Mouse (Mus musculus): ENCODE data around the gene Zdhhc13. TPM values are rescaled to one million over a fixed set of nuclear protein-coding genes. Genes with fewer than 3 reads are reported as not detected.

Gene Zdhhc13
- total RNA-seq, 2 experiments from 2014 or later: 2.5 to 4.8 TPM

GRCm38 (mm10) chr7:48779110-48779509, 9.7 kb upstream of the Zdhhc13 start:
- no peak for DNase-seq
- intact Hi-C loops (cut with DNase I): no loop called here

DNA sequence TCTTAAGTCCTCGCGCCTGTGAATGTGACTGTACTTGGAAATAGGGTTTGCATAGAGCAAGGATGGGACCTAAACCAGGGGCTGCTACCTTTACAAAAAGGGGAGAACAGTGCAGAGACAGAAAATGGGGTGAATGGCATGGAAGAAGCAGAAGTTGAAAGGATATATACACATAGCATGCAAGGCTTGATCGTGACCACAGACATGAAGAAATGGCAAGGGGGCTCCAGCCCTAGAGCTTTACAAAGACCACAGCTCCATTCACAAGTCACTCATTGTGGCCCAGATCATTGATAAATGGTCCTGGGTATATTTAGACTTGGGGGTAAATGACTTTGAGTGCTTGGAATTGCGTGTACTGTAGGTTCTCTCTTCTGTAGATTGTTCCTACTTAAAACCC, 6.4 kb upstream of the Zdhhc13 start:
- DNase-seq: no peak
- intact Hi-C loops (cut with DNase I): no loop called here

GRCm38 (mm10) chr7:48784773-48785523, 3.9 kb upstream of the Zdhhc13 start:
- intact Hi-C loops (cut with DNase I): no loop called here
- no peak for DNase-seq

DNA sequence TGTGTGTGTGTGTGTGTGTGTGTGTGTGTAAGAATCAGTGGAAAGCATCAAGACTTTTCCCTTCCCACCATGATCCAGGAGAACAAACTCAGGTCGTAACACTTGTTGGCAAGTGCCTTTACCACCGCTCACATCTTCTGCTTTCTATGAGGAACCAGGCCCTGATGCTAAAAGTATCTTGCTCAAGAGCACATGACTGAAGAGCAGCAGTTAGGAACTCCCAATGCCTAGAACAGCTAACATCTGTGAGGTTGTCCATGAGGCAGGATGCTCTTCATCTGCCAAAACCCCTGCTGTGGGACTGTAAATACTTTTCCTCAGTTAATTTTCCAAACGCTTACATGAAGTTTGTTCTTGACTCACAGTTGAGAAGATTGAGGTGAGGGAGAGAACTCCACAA, 455 bp upstream of the Zdhhc13 start:
- no peak for DNase-seq
- intact Hi-C loops (cut with DNase I): no loop called here

- intact Hi-C loops (cut with DNase I): no loop called here
- no peak for DNase-seq
Observed at GRCm38 (mm10) chr7:48790117-48790516, 1.3 kb downstream of the Zdhhc13 start.

- intact Hi-C loops (cut with DNase I): no loop called here
- DNase-seq: no peak
Observed at GRCm38 (mm10) chr7:48791412-48791811, 2.6 kb downstream of the Zdhhc13 start.

DNA sequence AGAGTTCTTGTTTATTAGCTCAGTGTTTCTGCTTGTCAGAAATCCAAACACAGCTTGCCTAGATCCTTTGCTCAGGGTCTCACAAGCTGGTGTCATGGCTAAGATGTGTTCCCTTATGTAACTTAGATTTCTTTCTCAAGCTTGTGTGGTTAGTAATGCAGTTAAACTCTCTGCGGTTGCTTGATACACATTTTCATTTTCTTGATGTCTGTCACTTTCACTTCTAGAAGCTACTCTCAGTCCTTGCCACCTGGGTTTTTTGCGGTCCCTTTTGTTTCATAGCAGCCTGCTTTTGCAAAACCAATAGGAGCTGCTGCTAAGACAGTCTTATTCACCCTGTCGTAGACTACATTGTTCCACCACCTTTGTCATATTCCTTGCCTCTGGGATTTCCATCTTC, 6.3 kb downstream of the Zdhhc13 start:
- no peak for DNase-seq
- intact Hi-C loops (cut with DNase I): no loop called here

DNA sequence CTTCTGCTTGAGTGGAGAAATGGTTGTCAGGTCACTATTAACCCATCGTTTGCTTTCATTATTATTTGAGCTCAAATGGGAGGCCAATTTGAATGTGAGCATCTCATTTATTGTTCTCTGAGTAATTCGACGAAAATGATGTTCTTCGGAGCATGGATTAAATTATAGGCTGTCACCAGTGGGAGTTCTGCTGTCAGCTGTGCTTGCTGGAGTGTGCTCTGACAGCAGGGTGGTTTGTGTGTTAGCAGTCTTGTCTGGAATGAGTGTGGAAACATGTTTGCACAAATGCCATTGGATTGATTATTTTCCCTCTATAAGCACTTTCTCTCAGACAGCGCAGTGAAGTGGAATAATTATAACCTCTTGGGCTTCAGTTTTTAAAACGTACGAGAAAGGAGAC, 14.6 kb downstream of the Zdhhc13 start:
- intact Hi-C loops (cut with DNase I): no loop called here
- no peak for DNase-seq

DNA sequence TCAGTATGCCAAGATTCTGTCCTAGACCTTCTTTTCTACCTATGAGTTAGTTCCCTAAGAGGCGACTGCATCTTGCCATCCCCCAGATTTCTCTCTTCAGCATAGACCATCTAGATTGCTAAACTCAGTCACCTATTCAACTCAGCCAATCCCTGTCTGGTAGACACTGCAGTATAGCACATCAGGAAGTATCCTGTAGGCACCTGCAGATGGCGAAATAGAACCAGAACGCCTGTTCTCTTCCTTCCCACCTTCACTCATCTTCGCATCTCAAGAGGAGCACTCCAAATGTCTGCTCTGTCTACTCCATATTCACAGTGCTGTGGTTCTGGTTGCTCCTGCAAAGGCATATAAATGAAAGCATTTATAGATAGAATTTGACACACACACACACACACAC, 17.8 kb downstream of the Zdhhc13 start:
- DNase-seq: no peak
- intact Hi-C loops (cut with DNase I): loop anchor here (5.0 kb wide), 1 partner anchor 71 kb away; no protein-coding TSS in a partner anchor

GRCm38 (mm10) chr7:48810652-48811051, 21.8 kb downstream of the Zdhhc13 start:
- intact Hi-C loops (cut with DNase I): loop anchor here (5.0 kb wide), 1 partner anchor 312 kb away; no protein-coding TSS in a partner anchor

DNA sequence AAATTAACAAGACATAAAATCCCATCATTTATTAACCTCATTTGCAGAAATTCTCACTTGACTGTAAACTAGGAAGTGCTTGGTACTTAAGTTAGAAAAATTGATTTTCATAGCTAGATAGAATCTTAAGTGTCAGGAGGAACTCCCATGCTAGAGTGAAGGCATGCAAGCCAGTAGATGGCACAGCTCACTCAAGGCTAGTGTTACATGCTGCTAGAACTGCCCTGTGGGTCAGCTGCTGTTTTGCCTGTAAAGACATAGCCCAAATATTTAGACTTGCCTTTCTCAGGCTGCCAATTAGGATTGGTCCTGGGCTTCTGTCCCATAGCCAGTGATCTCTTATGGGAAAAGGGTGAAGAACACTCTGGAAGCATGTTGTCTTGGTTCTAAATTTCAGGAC, 23.6 kb downstream of the Zdhhc13 start:
- no peak for DNase-seq
- intact Hi-C loops (cut with DNase I): loop anchor here (5.0 kb wide), 1 partner anchor 310 kb away; no protein-coding TSS in a partner anchor

More at GRCm38 (mm10) chr7:48810652-48811051, 21.8 kb downstream of the Zdhhc13 start:
- DNase-seq: no peak

DNA sequence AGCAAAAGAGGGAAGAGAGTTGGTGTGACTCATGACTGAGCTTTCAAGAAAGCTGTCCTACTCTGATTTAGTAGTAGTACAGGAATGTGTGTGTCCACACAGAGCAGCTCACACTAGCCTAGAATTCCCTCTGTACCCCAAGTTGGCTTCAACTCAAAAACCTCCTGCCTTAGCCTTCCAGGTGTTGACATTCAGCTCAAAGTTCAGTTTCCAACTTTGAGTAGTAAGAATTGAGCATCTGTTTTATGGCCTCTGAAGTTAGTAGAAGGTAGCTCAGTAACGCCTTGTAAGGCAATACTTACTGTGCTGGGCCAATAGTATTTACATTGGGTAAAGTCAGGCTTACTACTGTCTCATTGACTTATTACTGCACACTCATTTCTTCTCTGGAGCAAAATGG, 24.8 kb downstream of the Zdhhc13 start:
- DNase-seq: no peak
- intact Hi-C loops (cut with DNase I): loop anchor here (5.0 kb wide), 1 partner anchor 309 kb away; no protein-coding TSS in a partner anchor

GRCm38 (mm10) chr7:48821654-48822053, 32.9 kb downstream of the Zdhhc13 start:
- intact Hi-C loops (cut with DNase I): no loop called here
- DNase-seq: no peak

DNA sequence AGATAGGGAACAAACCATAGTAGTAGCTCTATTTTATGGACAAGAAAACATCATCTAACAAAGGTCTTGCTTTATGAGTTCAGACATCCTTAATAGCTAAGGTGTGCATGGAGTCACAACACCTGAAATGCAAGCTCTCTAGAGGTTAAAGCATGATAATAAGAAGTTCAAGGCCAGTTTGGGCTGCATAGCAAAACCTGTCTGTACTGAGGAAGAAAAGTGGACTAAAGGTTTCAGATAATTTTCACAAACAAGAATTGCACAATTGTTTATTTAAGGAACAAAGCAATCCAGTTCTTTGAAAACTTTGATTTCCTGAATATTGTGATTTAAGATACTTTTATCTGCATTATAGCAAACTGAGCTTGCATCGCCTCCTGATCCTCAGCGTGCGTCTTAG, 34.8 kb downstream of the Zdhhc13 start:
- intact Hi-C loops (cut with DNase I): no loop called here
- no peak for DNase-seq

DNA sequence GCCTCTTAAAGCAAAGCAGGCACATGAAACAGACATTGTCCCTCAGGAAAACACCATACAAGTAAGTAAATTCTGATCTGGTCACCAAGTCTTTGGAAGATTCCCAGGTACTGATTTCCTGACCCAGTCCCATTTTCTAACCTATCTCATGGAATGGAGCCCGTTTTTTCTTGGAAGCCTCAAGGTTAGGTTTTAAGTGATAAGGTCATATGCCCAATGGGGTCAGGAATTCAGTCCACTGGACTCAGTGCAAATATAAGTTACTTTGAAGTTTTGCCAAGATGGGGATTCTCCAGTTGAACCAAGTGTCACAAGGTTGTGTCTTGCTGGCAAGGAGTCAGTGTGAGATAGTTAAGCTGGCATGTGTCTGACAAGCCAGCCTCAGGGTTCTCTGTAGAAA, 35.9 kb downstream of the Zdhhc13 start:
- intact Hi-C loops (cut with DNase I): no loop called here
- no peak for DNase-seq

DNA sequence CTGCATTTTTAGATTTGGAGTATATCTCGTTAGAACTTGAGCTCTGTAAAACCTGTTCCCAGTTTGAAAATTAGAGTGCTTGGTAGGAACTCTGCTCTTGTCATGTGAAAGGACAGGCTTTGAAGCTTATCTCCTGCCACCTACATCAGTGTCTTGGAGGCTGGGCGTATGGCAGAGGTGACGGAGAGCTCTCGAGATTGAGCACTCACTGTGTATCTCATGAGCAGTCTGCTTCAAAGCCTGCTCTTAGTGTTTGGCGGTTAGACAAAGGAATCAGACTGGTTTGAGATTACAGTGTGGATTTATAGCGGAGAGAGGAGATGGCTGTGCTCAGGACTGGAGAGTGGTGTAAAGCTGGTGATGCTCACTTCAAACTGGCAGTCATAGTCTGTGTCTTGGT, 36.4 kb downstream of the Zdhhc13 start:
- intact Hi-C loops (cut with DNase I): no loop called here
- no peak for DNase-seq

GRCm38 (mm10) chr7:48829177-48829910, 40.5 kb downstream of the Zdhhc13 start:
- intact Hi-C loops (cut with DNase I): no loop called here
- no peak for DNase-seq

GRCm38 (mm10) chr7:48830395-48830794, 41.6 kb downstream of the Zdhhc13 start:
- DNase-seq: no peak

DNA sequence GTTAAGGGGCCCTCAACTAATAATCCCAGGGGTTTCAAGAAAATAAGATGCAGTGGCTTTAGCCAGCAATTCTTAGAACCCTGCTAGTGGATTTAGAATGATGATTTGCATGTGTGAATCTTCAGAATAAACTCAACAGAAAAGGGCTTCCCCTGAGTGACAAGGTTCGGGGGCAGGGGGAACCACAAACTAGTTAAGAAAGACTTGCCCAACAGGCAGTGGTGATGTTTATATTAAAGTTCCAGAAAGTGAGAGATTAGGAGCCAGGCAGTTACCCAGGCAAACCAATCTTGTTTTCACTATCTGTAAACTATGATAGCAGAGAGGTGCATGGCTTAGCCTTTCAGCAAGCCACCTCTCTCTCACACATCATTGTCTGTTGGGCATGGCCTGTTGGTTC, 43.9 kb downstream of the Zdhhc13 start:
- no peak for DNase-seq
- intact Hi-C loops (cut with DNase I): no loop called here

More at GRCm38 (mm10) chr7:48830395-48830794, 41.6 kb downstream of the Zdhhc13 start:
- intact Hi-C loops (cut with DNase I): no loop called here

- intact Hi-C loops (cut with DNase I): no loop called here
Observed at GRCm38 (mm10) chr7:48834371-48834970, 45.7 kb downstream of the Zdhhc13 start.

DNA sequence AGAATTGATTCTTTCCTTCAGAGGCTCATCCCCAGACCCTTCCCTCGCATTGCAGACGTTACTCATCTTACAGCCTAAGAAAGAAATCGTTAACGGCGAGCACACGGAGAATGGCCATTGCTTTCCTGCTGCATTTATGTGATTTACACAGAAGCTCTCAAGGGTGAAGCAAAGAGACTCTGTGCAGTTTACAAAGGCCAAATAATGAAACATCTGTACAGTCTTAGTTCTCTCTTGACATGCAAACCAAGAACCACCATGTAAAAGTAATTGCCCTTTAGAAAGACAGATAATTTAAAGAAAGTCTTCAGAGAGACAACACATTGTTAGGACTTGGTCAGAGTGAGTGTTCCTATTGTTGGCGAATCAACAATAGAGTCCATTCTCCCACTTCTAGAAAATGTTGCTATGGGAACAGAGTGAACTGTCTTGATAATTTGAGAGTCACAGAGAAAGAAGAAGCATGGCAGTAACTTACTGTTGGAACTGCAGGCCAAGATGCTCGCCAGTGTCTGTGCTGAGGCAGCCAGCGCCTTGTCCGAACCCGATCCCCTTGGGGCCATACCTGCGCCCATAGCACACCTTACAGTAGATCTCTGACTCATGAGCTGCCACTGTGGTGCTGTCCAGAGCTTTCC, 46.3 kb downstream of the Zdhhc13 start:
- intact Hi-C loops (cut with DNase I): no loop called here
- DNase-seq: no peak

More at GRCm38 (mm10) chr7:48834371-48834970, 45.7 kb downstream of the Zdhhc13 start:
- no peak for DNase-seq
